Mouse (Mus musculus) embryonic fibroblast, embryonic 13.5 days (primary cell): ENCODE data around the gene Phf13.

Experiments
- CTCF ChIP-seq: IDR thresholded peaks from 2 replicates; pipeline ENCODE4 v1.5.1; 2011; ENCODE audit warnings: mild to moderate bottlenecking, control low read depth, low read length, moderate library complexity, borderline replicate concordance; ENCODE audit not compliant: insufficient read depth
- POLR2A ChIP-seq: IDR thresholded peaks from 2 replicates; pipeline ENCODE4 v1.6.1; 2011; ENCODE audit warnings: low read depth, mild to moderate bottlenecking, control low read depth, low read length, moderate library complexity

DNA sequence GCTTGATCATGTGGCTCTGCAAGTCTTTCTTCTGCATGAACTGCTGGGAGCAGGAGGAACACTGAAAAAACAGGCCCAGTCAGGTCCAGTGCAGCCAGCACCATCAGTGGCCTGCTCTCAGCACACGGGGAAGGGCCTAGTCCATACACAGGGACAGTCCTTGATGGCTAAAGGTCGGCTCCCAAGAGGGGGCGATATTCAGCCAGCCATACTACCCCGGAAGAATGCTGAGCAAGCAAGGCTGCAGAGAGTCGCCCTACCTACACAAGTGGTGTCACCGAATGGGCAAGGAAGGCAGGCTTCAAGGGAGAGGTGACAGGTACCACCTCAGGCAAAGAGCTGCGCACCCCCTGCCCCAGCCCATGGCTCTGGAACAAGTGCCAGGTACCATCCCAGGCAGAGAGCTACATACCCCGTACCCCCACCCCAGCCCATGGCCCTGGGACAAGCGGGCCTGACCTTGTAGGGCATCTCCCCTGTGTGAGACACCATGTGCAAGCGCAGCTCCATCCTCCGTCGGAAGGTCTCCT is 25.6 kb upstream of the Phf13 start:
- TF ChIP-seq CTCF, result no peak
- TF ChIP-seq POLR2A, result no peak
